Mouse (Mus musculus): ENCODE measurements around the gene Polr2m.

- TF ChIP-seq CTCF (IDR thresholded peaks at IDR 0.05; ENCODE audit: low read depth, low read length) (no peak), POLR2A (IDR thresholded peaks at IDR 0.05; ENCODE audit: borderline replicate concordance, low read depth, low read length) (no peak)
Measured at GRCm38 (mm10) chr9:71492296-71493025, 6.7 kb upstream of the Polr2m start.

All from bone marrow macrophage, adult 2 months (primary cell).